Mouse (Mus musculus) kidney, adult 2 months (tissue): ENCODE measurements around the gene BC024978.

ENCODE experiments used
- CTCF ChIP-seq: fragments of 200-500 bp; conservative IDR thresholded peaks from 2 replicates; pipeline ENCODE4 v1.5.1; 2011; ENCODE audit warnings: low read depth, mild to moderate bottlenecking, control low read depth, low read length, moderate library complexity, mixed read lengths; ENCODE audit not compliant: insufficient read depth, insufficient read length
- POLR2A ChIP-seq: fragments of 200-500 bp; IDR thresholded peaks from one replicate; pipeline ENCODE4 v1.6.1; 2011; ENCODE audit warnings: low read depth, low read length, control low read depth

GRCm38 (mm10) chr7:27164112-27164947, 31.3 kb upstream of the BC024978 start:
- no peak for TF ChIP-seq CTCF
- TF ChIP-seq POLR2A: no peak
